Mouse (Mus musculus): ENCODE results near the gene Otud7b. TPM values are rescaled to one million over a fixed set of nuclear protein-coding genes. Genes with fewer than 3 reads are reported as not detected.

Gene Otud7b
- polyA plus RNA-seq, 1 experiment: 8.6 TPM

DNA sequence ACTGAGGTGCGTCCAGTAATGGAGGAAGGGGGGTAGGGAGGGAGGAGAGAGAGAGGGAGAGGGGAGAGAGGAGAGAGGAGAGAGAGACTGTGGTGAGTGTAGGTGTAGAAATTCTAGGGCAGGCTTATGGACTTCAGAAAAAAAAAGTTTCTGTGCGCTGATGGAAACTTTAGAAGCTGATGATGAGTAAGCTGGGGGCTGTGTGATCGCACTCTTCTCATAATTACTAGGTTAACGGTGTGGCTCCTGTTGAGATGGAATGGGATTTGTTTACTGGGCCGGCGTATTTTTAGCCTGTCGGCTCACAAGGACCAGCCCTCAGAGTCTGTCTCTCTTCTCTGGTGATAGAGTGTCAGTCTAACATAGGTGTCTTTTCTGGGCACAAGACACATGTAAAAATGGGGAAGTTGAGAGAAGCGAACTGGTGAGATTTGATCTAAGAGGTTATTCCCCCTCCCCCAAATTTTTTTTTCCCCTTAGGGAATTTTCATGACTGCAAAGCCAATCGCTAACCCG, 963 bp downstream of the Otud7b start:
- TF ChIP-seq POLR2A (IDR thresholded peaks at IDR 0.05; ENCODE audit: borderline replicate concordance, extremely low read depth, insufficient read depth, insufficient read length, poor library complexity, severe bottlenecking) (no peak), CTCF (IDR thresholded peaks at IDR 0.05; ENCODE audit: borderline replicate concordance, extremely low read depth, insufficient read depth, insufficient read length) (no peak)
- peak; percentile 5 for DNase-seq (ENCODE audit: low read depth)

DNA sequence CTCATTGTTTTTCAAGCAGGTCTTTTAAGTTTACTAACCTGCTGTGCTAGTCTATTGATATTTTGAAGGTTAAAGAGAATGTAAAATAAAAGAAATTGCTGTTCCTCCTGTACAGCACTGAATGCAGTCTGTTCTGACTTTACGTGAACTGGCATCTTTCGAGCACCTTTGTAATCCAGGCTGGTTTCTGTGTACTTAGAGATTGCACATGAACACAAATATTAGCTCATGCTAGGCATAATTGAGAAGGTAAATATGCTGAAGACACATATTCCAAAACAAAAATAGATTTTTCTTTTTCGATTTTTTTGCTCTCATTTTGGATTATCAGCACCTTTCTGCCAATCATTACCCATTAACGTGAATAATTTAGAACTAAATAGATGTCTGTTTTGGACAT, 1.8 kb downstream of the Otud7b start:
- DNase-seq (ENCODE audit: low read depth): no peak
- TF ChIP-seq CTCF (IDR thresholded peaks at IDR 0.05; ENCODE audit: borderline replicate concordance, extremely low read depth, insufficient read depth, insufficient read length) (no peak), POLR2A (IDR thresholded peaks at IDR 0.05; ENCODE audit: borderline replicate concordance, extremely low read depth, insufficient read depth, insufficient read length, poor library complexity, severe bottlenecking) (no peak)

DNA sequence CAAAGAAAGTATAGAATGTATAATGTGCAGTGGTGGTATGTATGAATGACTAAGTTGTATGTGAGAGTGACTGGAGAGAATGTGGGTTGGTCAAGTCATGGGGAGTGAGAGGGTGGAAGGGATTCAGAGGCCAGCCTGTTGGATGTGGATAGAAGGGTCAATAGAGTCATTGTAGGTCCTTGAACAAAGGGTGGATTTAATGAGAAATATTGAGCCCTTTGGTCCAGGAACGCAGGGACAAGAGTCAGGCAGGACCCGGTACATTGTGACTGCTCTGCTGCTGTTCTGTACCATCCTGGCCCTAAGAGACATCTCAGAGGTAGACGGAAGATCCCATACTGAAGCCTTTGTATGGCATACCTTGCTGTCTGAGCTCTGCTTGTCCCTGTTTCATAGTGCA, 4.0 kb downstream of the Otud7b start:
- DNase-seq (ENCODE audit: low read depth): no peak
- TF ChIP-seq POLR2A (IDR thresholded peaks at IDR 0.05; ENCODE audit: borderline replicate concordance, extremely low read depth, insufficient read depth, insufficient read length, poor library complexity, severe bottlenecking) (no peak), CTCF (IDR thresholded peaks at IDR 0.05; ENCODE audit: borderline replicate concordance, extremely low read depth, insufficient read depth, insufficient read length) (no peak)

DNA sequence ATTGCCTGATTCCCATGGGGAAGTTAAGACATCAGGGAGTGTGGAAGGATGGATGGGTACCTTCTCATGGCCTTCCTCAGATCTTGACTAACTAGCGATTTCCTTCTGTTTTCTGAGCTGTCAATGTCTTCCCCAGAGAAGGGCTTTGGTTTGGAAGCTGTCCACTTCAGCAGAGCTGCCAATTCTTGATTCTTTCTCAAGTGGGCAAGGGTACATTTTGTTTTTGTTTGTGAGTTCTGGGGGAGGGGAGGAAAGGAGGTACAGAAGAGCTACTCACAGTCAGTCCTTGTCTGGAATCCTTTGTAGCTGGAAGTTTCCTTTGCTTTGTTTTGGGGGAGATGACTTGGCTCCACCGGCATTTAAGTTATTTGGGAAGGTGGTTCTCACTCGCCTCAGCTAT, 8.9 kb downstream of the Otud7b start:
- TF ChIP-seq POLR2A (IDR thresholded peaks at IDR 0.05; ENCODE audit: borderline replicate concordance, extremely low read depth, insufficient read depth, insufficient read length, poor library complexity, severe bottlenecking) (no peak), CTCF (IDR thresholded peaks at IDR 0.05; ENCODE audit: borderline replicate concordance, extremely low read depth, insufficient read depth, insufficient read length) (no peak)
- DNase-seq (ENCODE audit: low read depth): peak; percentile 3

GRCm38 (mm10) chr3:96118142-96118541, 13.8 kb downstream of the Otud7b start:
- TF ChIP-seq CTCF (IDR thresholded peaks at IDR 0.05; ENCODE audit: borderline replicate concordance, extremely low read depth, insufficient read depth, insufficient read length) (no peak), POLR2A (IDR thresholded peaks at IDR 0.05; ENCODE audit: borderline replicate concordance, extremely low read depth, insufficient read depth, insufficient read length, poor library complexity, severe bottlenecking) (no peak)
- no peak for DNase-seq (ENCODE audit: low read depth)

DNA sequence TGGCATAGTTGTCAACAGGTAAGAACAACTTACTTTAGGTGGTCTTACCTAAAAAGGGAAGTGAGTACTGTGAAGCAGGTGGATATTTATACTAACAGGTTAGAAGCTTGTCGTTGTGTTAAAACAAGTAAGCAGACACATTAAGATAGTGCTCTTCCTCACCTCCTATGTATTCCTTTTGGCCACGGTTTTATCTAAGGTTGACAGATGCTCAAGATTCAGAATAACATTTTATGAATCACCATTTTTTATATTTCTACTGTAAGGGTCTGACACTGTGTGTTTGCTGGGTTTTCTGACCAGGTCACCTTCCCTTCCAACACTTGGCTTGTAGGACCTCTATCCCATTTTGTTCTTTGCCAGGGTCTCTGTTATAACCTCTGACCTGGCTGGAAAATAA, 14.4 kb downstream of the Otud7b start:
- TF ChIP-seq CTCF (IDR thresholded peaks at IDR 0.05; ENCODE audit: borderline replicate concordance, extremely low read depth, insufficient read depth, insufficient read length): no peak
- TF ChIP-seq POLR2A (IDR thresholded peaks at IDR 0.05; ENCODE audit: borderline replicate concordance, extremely low read depth, insufficient read depth, insufficient read length, poor library complexity, severe bottlenecking): no peak
- DNase-seq (ENCODE audit: low read depth): no peak

DNA sequence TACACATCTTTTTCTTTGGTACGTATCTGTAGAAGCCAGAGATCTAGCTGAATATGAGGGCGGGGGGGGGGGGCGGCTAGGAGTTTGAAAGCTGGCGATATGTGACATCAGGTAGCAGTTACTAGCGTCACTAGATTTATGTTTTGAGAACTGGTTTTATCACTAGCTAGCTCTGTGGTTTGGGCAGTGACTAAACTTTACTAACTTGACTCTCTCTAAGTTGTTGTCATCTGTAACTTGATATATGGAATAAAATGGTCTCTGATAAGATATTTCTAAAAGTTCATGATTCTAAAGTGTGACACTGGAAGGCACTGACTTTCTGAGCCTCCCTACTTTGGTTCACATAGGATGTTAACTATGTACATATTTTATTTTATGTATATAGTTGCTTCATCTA, 19.9 kb downstream of the Otud7b start:
- no peak for DNase-seq (ENCODE audit: low read depth)
- TF ChIP-seq POLR2A (IDR thresholded peaks at IDR 0.05; ENCODE audit: borderline replicate concordance, extremely low read depth, insufficient read depth, insufficient read length, poor library complexity, severe bottlenecking) (no peak), CTCF (IDR thresholded peaks at IDR 0.05; ENCODE audit: borderline replicate concordance, extremely low read depth, insufficient read depth, insufficient read length) (no peak)

GRCm38 (mm10) chr3:96128128-96128527, 23.8 kb downstream of the Otud7b start:
- no peak for DNase-seq (ENCODE audit: low read depth)
- TF ChIP-seq POLR2A (IDR thresholded peaks at IDR 0.05; ENCODE audit: borderline replicate concordance, extremely low read depth, insufficient read depth, insufficient read length, poor library complexity, severe bottlenecking) (no peak), CTCF (IDR thresholded peaks at IDR 0.05; ENCODE audit: borderline replicate concordance, extremely low read depth, insufficient read depth, insufficient read length) (no peak)

DNA sequence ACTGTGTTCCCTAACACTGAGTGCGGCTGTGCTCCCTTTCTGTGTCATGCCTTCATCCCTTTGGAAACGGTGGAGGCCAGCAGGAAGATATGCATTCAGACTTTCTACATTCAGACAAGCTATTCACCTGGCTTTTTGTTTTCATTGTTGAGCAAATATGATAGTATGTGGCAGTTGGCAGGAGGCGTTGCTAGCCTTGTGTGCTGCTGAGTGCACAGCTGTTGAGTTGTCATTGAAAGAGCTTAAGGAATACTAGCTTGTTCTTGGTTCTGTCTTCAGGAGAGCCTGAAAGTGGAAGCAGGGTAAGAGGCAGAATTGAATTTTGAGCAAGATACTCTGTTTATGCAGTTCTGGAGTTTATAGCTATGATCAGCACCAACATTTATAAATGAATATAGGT, 28.2 kb downstream of the Otud7b start:
- DNase-seq (ENCODE audit: low read depth): no peak
- TF ChIP-seq CTCF (IDR thresholded peaks at IDR 0.05; ENCODE audit: borderline replicate concordance, extremely low read depth, insufficient read depth, insufficient read length) (no peak), POLR2A (IDR thresholded peaks at IDR 0.05; ENCODE audit: borderline replicate concordance, extremely low read depth, insufficient read depth, insufficient read length, poor library complexity, severe bottlenecking) (no peak)

DNA sequence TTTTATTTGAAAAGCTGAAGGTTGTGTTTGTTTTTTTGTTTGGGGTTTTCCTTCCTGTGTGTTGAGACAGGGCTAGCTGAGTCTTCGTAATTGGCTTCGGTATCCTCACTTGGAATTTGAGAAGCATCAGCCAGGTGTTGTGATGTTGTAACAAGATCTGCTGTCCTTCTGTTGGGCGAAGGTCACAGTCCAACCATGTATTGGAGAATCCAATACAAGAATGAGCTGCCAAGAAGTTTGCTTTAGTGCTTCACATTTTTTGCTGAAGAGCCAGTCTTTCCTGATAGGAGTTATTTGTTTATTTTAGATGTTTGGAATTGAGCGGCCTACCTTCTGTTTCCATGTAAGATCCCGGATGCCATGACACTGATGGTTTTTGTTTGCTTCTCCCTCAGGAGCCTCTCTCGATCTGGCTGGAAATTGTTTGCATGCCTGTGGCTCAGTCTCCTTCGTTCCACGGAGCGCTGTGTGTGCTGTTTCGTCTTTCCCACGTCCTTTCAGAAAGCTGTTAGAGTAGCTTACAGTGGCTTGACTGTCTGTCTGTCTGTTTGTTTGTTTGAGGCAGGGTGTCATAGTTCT, 29.1 kb downstream of the Otud7b start:
- TF ChIP-seq POLR2A (IDR thresholded peaks at IDR 0.05; ENCODE audit: borderline replicate concordance, extremely low read depth, insufficient read depth, insufficient read length, poor library complexity, severe bottlenecking): no peak
- no peak for DNase-seq (ENCODE audit: low read depth)

DNA sequence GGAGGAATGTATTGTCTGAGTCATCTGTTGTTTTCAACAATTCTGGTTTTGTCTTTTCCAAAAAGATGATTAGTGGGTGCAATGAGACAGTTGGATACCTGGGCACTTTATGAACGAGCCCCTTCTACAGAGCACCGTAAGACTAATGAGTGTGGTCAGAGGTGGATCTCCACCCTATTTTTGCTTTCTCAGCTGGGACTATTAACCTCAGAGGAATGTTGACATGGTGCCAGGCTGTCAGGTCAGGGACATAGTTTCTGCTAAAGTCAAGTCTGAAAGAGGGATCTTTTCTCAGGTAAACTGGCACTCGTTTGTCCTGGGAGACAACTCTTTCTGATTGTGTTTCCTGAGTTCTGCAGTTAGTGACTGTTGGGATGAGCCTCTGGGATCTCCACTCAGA, 30.7 kb downstream of the Otud7b start:
- no peak for TF ChIP-seq POLR2A (IDR thresholded peaks at IDR 0.05; ENCODE audit: borderline replicate concordance, extremely low read depth, insufficient read depth, insufficient read length, poor library complexity, severe bottlenecking)
- TF ChIP-seq CTCF (IDR thresholded peaks at IDR 0.05; ENCODE audit: borderline replicate concordance, extremely low read depth, insufficient read depth, insufficient read length): no peak
- no peak for DNase-seq (ENCODE audit: low read depth)

DNA sequence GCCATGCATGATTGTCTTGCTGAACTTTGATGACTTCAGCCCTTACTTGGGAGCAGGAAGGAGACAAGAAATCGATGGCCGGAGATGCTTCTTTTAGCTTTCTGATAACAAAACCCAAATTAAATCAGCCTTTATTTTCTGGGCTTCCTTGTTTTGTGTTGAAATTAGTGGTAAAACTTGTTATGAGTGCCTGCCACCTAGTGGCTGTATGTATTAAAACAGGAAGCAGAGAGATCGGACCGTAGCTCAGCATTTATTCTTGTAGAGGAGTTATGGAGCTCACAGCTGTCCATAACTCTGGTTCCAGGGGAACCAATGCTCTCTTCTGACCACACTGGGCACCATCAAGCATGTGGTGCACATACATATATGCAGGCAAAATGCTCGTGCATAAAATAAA, 43.6 kb downstream of the Otud7b start:
- peak; percentile 83 for DNase-seq (ENCODE audit: low read depth)
- no peak for TF ChIP-seq POLR2A (IDR thresholded peaks at IDR 0.05; ENCODE audit: borderline replicate concordance, extremely low read depth, insufficient read depth, insufficient read length, poor library complexity, severe bottlenecking)
- TF ChIP-seq CTCF (IDR thresholded peaks at IDR 0.05; ENCODE audit: borderline replicate concordance, extremely low read depth, insufficient read depth, insufficient read length): peak; percentile 55; the same call in 1 of the 2 replicates

All from brain, embryonic 14.5 days (tissue).